Mouse (Mus musculus) stomach, embryonic 14.5 days (tissue): ENCODE measurements around the gene Art2b. TPM values are rescaled to one million over a fixed set of nuclear protein-coding genes. Genes with fewer than 3 reads are reported as not detected.

Source experiments
- ATAC-seq: fragments of 200-750 bp; cut with Nextera tagmentation; 2 replicates; pipeline ENCODE4 v1.8.0; 2017; ENCODE audit warnings: low read depth, moderate TSS enrichment; ENCODE audit not compliant: insufficient number of reproducible peaks, insufficient read depth, low FRiP score
- H3K27ac ChIP-seq: fragments of 300-500 bp; sonication (generic); 2 replicates; pipeline ENCODE4 v1.5.1; 2014; ENCODE audit warnings: mild to moderate bottlenecking, low read length, moderate library complexity, mixed read lengths
- H3K27me3 ChIP-seq: fragments of 300-500 bp; sonication (generic); 2 replicates; pipeline ENCODE4 v1.6.1; 2014; ENCODE audit warnings: low read length, control low read depth, mixed read lengths; ENCODE audit not compliant: control insufficient read depth, insufficient read depth
- H3K36me3 ChIP-seq: fragments of 300-500 bp; sonication (generic); 2 replicates; pipeline ENCODE4 v1.6.1; 2014; ENCODE audit warnings: mild to moderate bottlenecking, control low read depth, low read length, moderate library complexity, mixed read lengths; ENCODE audit not compliant: control insufficient read depth, insufficient read depth
- H3K4me1 ChIP-seq: fragments of 300-500 bp; sonication (generic); 2 replicates; pipeline ENCODE4 v1.6.1; 2014; ENCODE audit warnings: low read length, control low read depth, mixed read lengths; ENCODE audit not compliant: control insufficient read depth, insufficient read depth
- H3K4me2 ChIP-seq: fragments of 300-500 bp; sonication (generic); replicated peaks from 2 replicates; pipeline ENCODE4 v1.6.1; 2014; ENCODE audit warnings: low read depth, low read length, control low read depth
- H3K4me3 ChIP-seq: fragments of 300-500 bp; sonication (generic); 2 replicates; pipeline ENCODE4 v1.5.1; 2014; ENCODE audit warnings: low read depth, low read length, control low read depth
- H3K9ac ChIP-seq: fragments of 300-500 bp; sonication (generic); replicated peaks from 2 replicates; pipeline ENCODE4 v1.6.1; 2014; ENCODE audit warnings: low read depth, mild to moderate bottlenecking, control low read depth, low read length, moderate library complexity, mixed read lengths
- H3K9me3 ChIP-seq: fragments of 300-500 bp; sonication (generic); 2 replicates; pipeline ENCODE4 v1.6.1; 2016; ENCODE audit warnings: low read depth, low read length, control low read depth; ENCODE audit not compliant: control insufficient read depth
- WGBS: fragments of 180-500 bp; shearing (Covaris S2); extraction: QIAGEN DNeasy Blood & Tissue Kit; methylation state at CpG from one replicate; pipeline ENCODE4 v1.1.7; 2014; 5-methylcytosine and 5-hydroxymethylcytosine counted together
- polyA plus RNA-seq: library from polyadenylated mRNA; unstranded; fragments of >200 nt; fragmentation: Nextera tagmentation; extraction: Ambion mirVana; gene quantifications from 2 replicates; pipeline ENCODE4 v1.2.1, GENCODE M21; 2014

Gene Art2b
- polyA plus RNA-seq, 1 experiment from 2014 or later: not detected

- 0 out of 2 replicates have a peak, but pooled peaks cover 6% of the 10 kb centered on the region for H3K4me1 ChIP-seq
- no peak overlapping the region for H3K4me2 ChIP-seq
- no peaks in the 10 kb centered on the region for H3K27me3 ChIP-seq
- no peak overlapping the region for H3K4me3 ChIP-seq
- no peaks in the 10 kb centered on the region for H3K9me3 ChIP-seq
- no peaks in the 10 kb centered on the region for H3K36me3 ChIP-seq
- 0 out of 2 replicates have a peak, but pooled peaks have one; percentile 23 for ATAC-seq
- no peak overlapping the region for H3K27ac ChIP-seq
- WGBS: 31% methylated on average over 14 of the region's 14 CpGs
- no peak overlapping the region for H3K9ac ChIP-seq
Observed at GRCm38 (mm10) chr7:101538141-101538933, 47.1 kb downstream of the Art2b start.

DNA sequence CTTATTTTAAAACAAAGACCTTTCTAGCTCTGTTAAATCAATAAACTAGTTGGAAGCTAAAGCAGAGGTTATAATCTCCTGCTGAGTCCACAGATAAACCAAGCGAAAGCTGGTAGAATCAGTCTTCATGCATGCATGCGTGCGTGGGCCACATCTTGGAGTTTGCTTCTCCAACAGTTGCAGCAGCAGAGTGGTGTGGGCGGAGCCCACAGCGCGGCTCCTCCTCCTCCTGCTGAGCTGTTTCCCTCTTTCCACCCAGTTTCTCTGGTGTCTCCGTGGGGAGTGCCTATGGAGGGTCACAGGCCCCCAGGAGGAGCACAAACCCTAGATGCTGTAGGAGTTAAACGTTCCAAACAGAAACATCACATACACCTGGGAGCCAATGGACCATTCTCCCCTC is 47.9 kb downstream of the Art2b start:
- Histone ChIP-seq H3K4me3 (no peak overlapping the region), H3K4me1 (0 out of 2 replicates have a peak, but pooled peaks cover 6% of the 10 kb centered on the region), H3K4me2 (no peak overlapping the region), H3K27ac (no peak overlapping the region), H3K27me3 (no peaks in the 10 kb centered on the region), H3K36me3 (no peaks in the 10 kb centered on the region), H3K9ac (no peak overlapping the region), H3K9me3 (no peaks in the 10 kb centered on the region)
- WGBS: 46% methylated on average over 8 of the region's 8 CpGs
- ATAC-seq: no peak

- Histone ChIP-seq H3K9ac (no peak overlapping the region), H3K27ac (no peak overlapping the region), H3K27me3 (no peaks in the 10 kb centered on the region), H3K4me1 (0 out of 2 replicates have a peak, but pooled peaks cover 6% of the 10 kb centered on the region), H3K9me3 (no peaks in the 10 kb centered on the region), H3K36me3 (no peaks in the 10 kb centered on the region), H3K4me3 (no peak overlapping the region), H3K4me2 (no peak overlapping the region)
- no peak for ATAC-seq
- WGBS: 68% methylated on average over 5 of the region's 5 CpGs
Observed at GRCm38 (mm10) chr7:101535517-101535916, 49.9 kb downstream of the Art2b start.

GRCm38 (mm10) chr7:101535102-101535501 is 50.3 kb downstream of the Art2b start:
- 31% methylated on average over 10 of the region's 10 CpGs for WGBS
- no peak overlapping the region for H3K9ac ChIP-seq
- H3K9me3 ChIP-seq: no peaks in the 10 kb centered on the region
- no peaks in the 10 kb centered on the region for H3K27me3 ChIP-seq
- no peaks in the 10 kb centered on the region for H3K36me3 ChIP-seq
- no peak for ATAC-seq
- H3K4me2 ChIP-seq: no peak overlapping the region
- H3K4me1 ChIP-seq: 0 out of 2 replicates have a peak, but pooled peaks cover 6% of the 10 kb centered on the region
- H3K27ac ChIP-seq: no peak overlapping the region
- H3K4me3 ChIP-seq: no peak overlapping the region

- ATAC-seq: no peak
- Histone ChIP-seq H3K27ac (no peak overlapping the region), H3K9ac (no peak overlapping the region), H3K4me1 (0 out of 2 replicates have a peak, but pooled peaks cover 6% of the 10 kb centered on the region), H3K4me2 (no peak overlapping the region), H3K27me3 (no peaks in the 10 kb centered on the region), H3K9me3 (no peaks in the 10 kb centered on the region), H3K4me3 (no peak overlapping the region), H3K36me3 (no peaks in the 10 kb centered on the region)
- WGBS: 24% methylated on average over 5 of the region's 5 CpGs
Observed at GRCm38 (mm10) chr7:101534428-101534827, 51.0 kb downstream of the Art2b start.

Other genes starting within 250 kb of the Art2b start
- gene Arap1, start 237.5 kb downstream of the Art2b start, polyA plus RNA-seq: 119 and 131 TPM in 2 replicates
- gene Gm45837, start 174.7 kb downstream of the Art2b start, polyA plus RNA-seq: 0.31 and 8.0 TPM in 2 replicates
- 8.9 and 20.7 TPM in 2 replicates for gene Pde2a, start 163.9 kb downstream of the Art2b start, polyA plus RNA-seq
- gene Clpb, start 78.0 kb upstream of the Art2b start, polyA plus RNA-seq: 44.9 and 52.5 TPM in 2 replicates
- gene Phox2a, start 232.7 kb upstream of the Art2b start, polyA plus RNA-seq: 9.9 and 11.9 TPM in 2 replicates